Mouse (Mus musculus) central nervous system, embryonic 14 days (tissue): ENCODE measurements around the gene Hamp2. TPM values are rescaled to one million over a fixed set of nuclear protein-coding genes. Genes with fewer than 3 reads are reported as not detected.

Experiments
- polyA plus RNA-seq: library from polyadenylated mRNA; depleted of rRNA; stranded (reverse); fragments of >200 nt; gene quantifications from 2 replicates; pipeline ENCODE4 v1.2.3, GENCODE M21; 2012; rRNA removed

Gene Hamp2
- 0.43 TPM in 1 of 2 replicates, not detected in the other for polyA plus RNA-seq

GRCm38 (mm10) chr7:30924581-30924980 lies at the start of gene Hamp2:
TSS of gene Hamp2 (minus strand) at chr7:30924681.

GRCm38 (mm10) chr7:30973501-30974289 lies 49.2 kb upstream of the Hamp2 start, which contains the start of gene Fam187b:
TSS of gene Fam187b (plus strand) at chr7:30973790.

GRCm38 (mm10) chr7:30973251-30973500 lies 48.7 kb upstream of the Hamp2 start, which contains the start of gene Lsr:
TSS of gene Lsr (minus strand) at chr7:30973464.

GRCm38 (mm10) chr7:30956756-30957366 lies 32.4 kb upstream of the Hamp2 start, which contains the start of gene Usf2:
TSS of gene Usf2 (minus strand) at chr7:30956803.

GRCm38 (mm10) chr7:30943909-30944635 lies 19.6 kb upstream of the Hamp2 start, which contains the start of gene Hamp:
TSS of gene Hamp (minus strand) at chr7:30944032.

GRCm38 (mm10) chr7:30914732-30915131 lies 9.7 kb downstream of the Hamp2 start, which contains the start of gene Mag:
TSS of gene Mag (minus strand) at chr7:30914873.

GRCm38 (mm10) chr7:30880176-30880575 lies 44.3 kb downstream of the Hamp2 start, which contains the start of gene Cd22:
TSS of gene Cd22 (minus strand) at chr7:30880342.

Other genes starting within 250 kb of the Hamp2 start
- gene 2200002J24Rik, start 225.8 kb downstream of the Hamp2 start, polyA plus RNA-seq = not detected in 2 replicates
- 1.4 and 1.6 TPM in 2 replicates for gene Atp4a, start 212.5 kb downstream of the Hamp2 start, polyA plus RNA-seq
- gene Tmem147, start 195.1 kb downstream of the Hamp2 start, polyA plus RNA-seq = 182 and 186 TPM in 2 replicates
- 0.09 and 0.11 TPM in 2 replicates for gene Gapdhs, start 181.0 kb downstream of the Hamp2 start, polyA plus RNA-seq
- gene Sbsn, start 173.2 kb downstream of the Hamp2 start, polyA plus RNA-seq = 5.6 and 7.5 TPM in 2 replicates
- 0.93 and 11.3 TPM in 2 replicates for gene Dmkn, start 160.9 kb downstream of the Hamp2 start, polyA plus RNA-seq
- gene Krtdap, start 136.8 kb downstream of the Hamp2 start, polyA plus RNA-seq = 0.44 and 18.8 TPM in 2 replicates
- 0.10 and 0.16 TPM in 2 replicates for gene Ffar2, start 100.9 kb downstream of the Hamp2 start, polyA plus RNA-seq
- 0.06 TPM in 1 of 2 replicates, not detected in the other for gene Ffar3, start 68.5 kb downstream of the Hamp2 start, polyA plus RNA-seq
- gene Ffar1, start 63.1 kb downstream of the Hamp2 start, polyA plus RNA-seq = not detected in 2 replicates
- gene Cd22, start 44.3 kb downstream of the Hamp2 start, polyA plus RNA-seq = 0.11 and 0.20 TPM in 2 replicates
- 1.3 and 1.9 TPM in 2 replicates for gene Mag, start 9.8 kb downstream of the Hamp2 start, polyA plus RNA-seq
- gene Hamp, start 19.4 kb upstream of the Hamp2 start, polyA plus RNA-seq = not detected in 2 replicates
- gene Usf2, start 32.1 kb upstream of the Hamp2 start, polyA plus RNA-seq = 164 and 173 TPM in 2 replicates
- 19.5 and 20.0 TPM in 2 replicates for gene Lsr, start 48.8 kb upstream of the Hamp2 start, polyA plus RNA-seq
- 0.36 and 0.61 TPM in 2 replicates for gene Fam187b, start 49.1 kb upstream of the Hamp2 start, polyA plus RNA-seq
- gene Fxyd5, start 117.8 kb upstream of the Hamp2 start, polyA plus RNA-seq = 17.0 and 23.0 TPM in 2 replicates
- 45.5 and 68.3 TPM in 2 replicates for gene Fxyd7, start 126.8 kb upstream of the Hamp2 start, polyA plus RNA-seq
- 14.3 and 25.8 TPM in 2 replicates for gene Fxyd1, start 132.5 kb upstream of the Hamp2 start, polyA plus RNA-seq
- 0.65 and 1.6 TPM in 2 replicates for gene Lgi4, start 134.7 kb upstream of the Hamp2 start, polyA plus RNA-seq
- 0.36 and 6.3 TPM in 2 replicates for gene Fxyd3, start 152.0 kb upstream of the Hamp2 start, polyA plus RNA-seq
- 0.74 and 1.9 TPM in 2 replicates for gene Hpn, start 190.6 kb upstream of the Hamp2 start, polyA plus RNA-seq
- gene Scn1b, start 202.3 kb upstream of the Hamp2 start, polyA plus RNA-seq = 12.0 and 14.9 TPM in 2 replicates
- gene Gramd1a, start 231.2 kb upstream of the Hamp2 start, polyA plus RNA-seq = 380 and 425 TPM in 2 replicates